Mouse (Mus musculus) stomach, postnatal 0 days (tissue): ENCODE results near the gene Tnfaip8l2. TPM values are rescaled to one million over a fixed set of nuclear protein-coding genes. Genes with fewer than 3 reads are reported as not detected.
"Not testable (repeated sequence)": the region's sequence is repeated elsewhere in the genome, so short reads cannot be mapped to it uniquely, and the experiment has no call there.

ENCODE experiments used
- ATAC-seq: fragments of 200-750 bp; cut with Nextera tagmentation; 2 replicates; pipeline ENCODE4 v1.8.0; 2017; ENCODE audit not compliant: low FRiP score, low TSS enrichment
- DNase-seq: peaks from one replicate; pipeline ENCODE4 v3.0.0-alpha.2; 2016; ENCODE audit warnings: low spot score
- H3K27ac ChIP-seq: fragments of 300-500 bp; sonication (generic); replicated peaks from 2 replicates; pipeline ENCODE4 v1.5.1; 2014; ENCODE audit warnings: mild to moderate bottlenecking, control low read depth
- H3K27me3 ChIP-seq: fragments of 300-500 bp; sonication (generic); 2 replicates; pipeline ENCODE4 v1.6.1; 2014; ENCODE audit warnings: low read length; ENCODE audit not compliant: control insufficient read depth, insufficient read depth
- H3K36me3 ChIP-seq: fragments of 300-500 bp; sonication (generic); 2 replicates; pipeline ENCODE4 v1.6.1; 2014; ENCODE audit warnings: low read length, mixed read lengths; ENCODE audit not compliant: control insufficient read depth, insufficient read depth
- H3K4me1 ChIP-seq: fragments of 300-500 bp; sonication (generic); replicated peaks from 2 replicates; pipeline ENCODE4 v1.6.1; 2014; ENCODE audit warnings: antibody characterized with exemption; ENCODE audit not compliant: control insufficient read depth, insufficient read depth
- H3K4me2 ChIP-seq: fragments of 300-500 bp; sonication (generic); replicated peaks from 2 replicates; pipeline ENCODE4 v1.6.1; 2014; ENCODE audit warnings: low read depth, mild to moderate bottlenecking, control low read depth, moderate library complexity
- H3K4me3 ChIP-seq: fragments of 300-500 bp; sonication (generic); 2 replicates; pipeline ENCODE4 v1.5.1; 2014; ENCODE audit warnings: low read depth, low read length, control low read depth
- H3K9ac ChIP-seq: fragments of 300-500 bp; sonication (generic); 2 replicates; pipeline ENCODE4 v1.6.1; 2014; ENCODE audit warnings: mild to moderate bottlenecking, low read length, control low read depth, mixed read lengths
- H3K9me3 ChIP-seq: fragments of 300-500 bp; sonication (generic); 2 replicates; pipeline ENCODE4 v1.6.1; 2016; ENCODE audit warnings: low read length; ENCODE audit not compliant: control insufficient read depth
- CTCF ChIP-seq: IDR thresholded peaks from 2 replicates; pipeline ENCODE4 v1.5.1; 2016; ENCODE audit warnings: antibody characterized with exemption, low read depth, mild to moderate bottlenecking, moderate library complexity
- EP300 ChIP-seq: optimal IDR thresholded peaks from 2 replicates; pipeline ENCODE3; 2016; ENCODE audit warnings: antibody characterized with exemption
- WGBS: fragments of 180-500 bp; shearing (Covaris S2); extraction: QIAGEN DNeasy Blood & Tissue Kit; methylation state at CpG from one replicate; pipeline ENCODE4 v1.1.7; 2014; 5-methylcytosine and 5-hydroxymethylcytosine counted together
- polyA plus RNA-seq: library from polyadenylated mRNA; unstranded; fragments of >200 nt; fragmentation: Nextera tagmentation; extraction: Ambion mirVana; gene quantifications from 2 replicates; pipeline ENCODE4 v1.2.1, GENCODE M21; 2015

Gene Tnfaip8l2
- polyA plus RNA-seq, 1 experiment from 2014 or later: 5.3 TPM

DNA sequence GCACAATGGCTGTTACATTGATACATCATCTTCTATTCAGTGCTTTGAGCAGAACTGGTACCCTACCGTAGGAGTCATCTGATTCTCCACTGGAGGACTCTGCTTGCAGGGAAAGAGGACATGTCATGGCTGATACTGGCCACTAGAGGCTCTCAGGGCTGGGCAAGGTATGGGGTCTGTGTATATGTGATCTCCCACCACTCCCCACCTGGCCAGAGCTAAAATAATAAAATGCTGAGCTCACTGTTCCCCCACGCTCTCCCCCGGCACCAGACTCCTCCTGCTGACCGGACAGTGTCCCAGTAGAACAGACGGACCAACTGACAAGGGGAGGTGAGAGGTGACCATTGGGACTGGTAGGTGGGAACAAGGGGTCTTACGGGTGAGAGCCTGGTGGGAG lies 17.9 kb downstream of the Tnfaip8l2 start, which contains the start of gene Tmod4:
Gene Tmod4, plus strand, starts transcription at position 231 of the 400 bp plus-strand sequence.
- peak; percentile 40; the same call in 1 of the 2 replicates for ATAC-seq
- TF ChIP-seq EP300: no peak
- peak; percentile 69 for TF ChIP-seq CTCF
- Histone ChIP-seq H3K9ac (peak within 1 kb of the TSS; percentile 23; the same call in 1 of the 2 replicates), H3K4me3 (no peak within 1 kb of the TSS), H3K27me3 (no peaks in the 10 kb centered on the region), H3K9me3 (no peaks in the 10 kb centered on the region), H3K4me2 (no peak within 1 kb of the TSS), H3K36me3 (peaks cover 19% of the 10 kb centered on the region), H3K4me1 (0 out of 2 replicates have a peak, but pooled peaks cover 3% of the 10 kb centered on the region), H3K27ac (peak within 1 kb of the TSS; percentile 9)
- 53% methylated on average over 6 of the region's 6 CpGs for WGBS
- DNase-seq: peak; percentile 30

DNA sequence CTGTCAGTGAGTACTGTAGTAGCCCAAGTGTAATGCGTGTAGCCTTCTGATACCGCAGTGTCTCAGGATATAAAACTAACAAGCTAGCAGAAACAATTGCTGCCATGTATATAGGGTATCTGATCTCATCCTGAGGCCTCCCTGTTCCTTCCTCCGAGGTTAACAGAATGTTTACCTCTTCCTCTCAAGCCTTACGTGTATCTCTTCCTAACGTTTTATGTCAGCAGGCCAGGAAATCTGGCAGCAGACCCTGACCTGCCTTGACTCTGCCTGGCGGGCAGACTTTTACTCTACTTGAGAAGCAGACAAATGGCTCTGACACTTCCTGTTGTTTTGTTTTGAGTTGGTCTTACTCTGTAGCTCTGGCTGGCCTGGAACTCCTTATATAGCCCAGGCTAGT lies 20.6 kb downstream of the Tnfaip8l2 start:
- 0 out of 2 replicates have a peak, but pooled peaks cover 3% of the 10 kb centered on the region for H3K4me1 ChIP-seq
- no peaks in the 10 kb centered on the region for H3K9me3 ChIP-seq
- 64% methylated on average over 6 of the region's 6 CpGs for WGBS
- H3K27ac ChIP-seq: 0 out of 2 replicates have a peak overlapping the region, but pooled peaks have one; percentile 24
- H3K36me3 ChIP-seq: peaks cover 24% of the 10 kb centered on the region
- TF ChIP-seq EP300 (no peak), CTCF (no peak)
- H3K4me2 ChIP-seq: no peak overlapping the region
- H3K4me3 ChIP-seq: no peak overlapping the region
- DNase-seq: no peak
- no peak for ATAC-seq
- H3K27me3 ChIP-seq: no peaks in the 10 kb centered on the region
- H3K9ac ChIP-seq: no peak overlapping the region

DNA sequence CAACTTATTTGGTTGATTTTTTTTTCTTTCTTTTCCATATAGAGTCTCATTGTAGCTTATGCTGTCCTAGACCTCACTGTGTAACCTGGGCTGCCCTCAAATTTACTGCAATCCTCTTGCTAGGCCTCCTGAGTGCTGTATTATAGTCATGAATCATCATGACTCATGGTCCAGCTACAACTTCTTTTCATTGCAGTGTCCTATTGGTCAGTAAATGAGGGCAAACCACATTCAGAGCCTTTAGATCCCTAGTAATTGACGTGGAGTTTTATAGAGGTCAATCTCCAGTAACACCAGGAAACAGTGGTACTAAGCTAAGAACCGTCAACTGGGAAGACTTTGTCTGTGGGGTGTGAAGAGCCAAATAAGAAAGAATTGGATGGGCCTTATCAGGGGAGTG lies 24.4 kb downstream of the Tnfaip8l2 start:
- peaks cover 27% of the 10 kb centered on the region for H3K36me3 ChIP-seq
- H3K4me3 ChIP-seq: no peak overlapping the region
- H3K4me1 ChIP-seq: no peaks in the 10 kb centered on the region
- no peaks in the 10 kb centered on the region for H3K9me3 ChIP-seq
- H3K4me2 ChIP-seq: no peak overlapping the region
- TF ChIP-seq EP300 (no peak), CTCF (no peak)
- 89% methylated on average over 2 of the region's 2 CpGs for WGBS
- ATAC-seq (no peak), DNase-seq (no peak)
- H3K27ac ChIP-seq: no peak overlapping the region
- H3K9ac ChIP-seq: no peak overlapping the region
- H3K27me3 ChIP-seq: no peaks in the 10 kb centered on the region

GRCm38 (mm10) chr3:95112760-95113159 lies 29.4 kb downstream of the Tnfaip8l2 start:
- TF ChIP-seq EP300 (no peak), CTCF (no peak)
- 91% methylated on average over 1 of the region's 1 CpGs for WGBS
- H3K27ac ChIP-seq: no peak overlapping the region
- H3K9me3 ChIP-seq: no peaks in the 10 kb centered on the region
- no peak for ATAC-seq
- H3K4me3 ChIP-seq: no peak overlapping the region
- H3K4me2 ChIP-seq: no peak overlapping the region
- H3K36me3 ChIP-seq: peaks cover 6% of the 10 kb centered on the region
- H3K9ac ChIP-seq: no peak overlapping the region
- no peaks in the 10 kb centered on the region for H3K4me1 ChIP-seq
- no peak for DNase-seq
- H3K27me3 ChIP-seq: no peaks in the 10 kb centered on the region

DNA sequence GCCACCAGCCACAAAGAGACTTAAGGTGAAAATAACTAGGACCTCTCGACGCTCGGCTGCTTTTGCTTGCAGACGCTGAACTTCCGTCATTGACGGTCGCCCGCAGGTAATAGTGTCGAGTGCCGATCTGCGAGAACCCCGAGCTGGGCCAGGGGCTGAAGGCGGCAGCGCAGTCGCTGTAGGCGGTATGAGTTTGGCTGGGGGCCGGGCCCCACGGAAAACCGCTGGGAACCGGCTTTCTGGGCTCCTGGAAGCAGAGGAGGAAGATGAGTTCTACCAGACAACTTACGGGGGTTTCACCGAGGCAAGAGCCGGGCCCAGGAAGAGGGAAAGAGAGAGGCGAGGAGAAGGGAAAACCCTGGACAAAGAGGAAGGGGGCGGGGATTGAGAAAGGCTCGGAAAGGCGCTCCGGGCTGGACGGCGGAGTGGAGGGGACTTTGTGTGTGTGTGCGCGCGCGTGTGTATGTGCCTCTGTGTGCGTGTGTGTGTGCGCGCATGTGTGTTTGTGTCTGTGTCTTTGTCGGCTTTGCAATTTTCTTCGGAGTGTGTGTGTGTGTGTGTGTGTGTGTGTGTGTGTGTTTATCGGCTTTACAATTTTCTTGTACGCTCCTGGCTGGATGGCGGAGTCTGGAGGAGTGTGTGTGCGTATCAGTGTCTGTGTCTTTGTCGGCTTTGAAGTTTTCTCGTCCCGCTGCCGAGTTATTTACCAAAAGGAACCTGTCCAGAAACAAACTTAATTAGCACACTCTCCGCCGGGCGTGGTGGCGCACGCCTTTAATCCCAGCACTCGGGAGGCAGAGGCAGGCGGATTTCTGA lies 31.0 kb downstream of the Tnfaip8l2 start, which contains the start of gene Vps72:
Gene Vps72, plus strand, starts transcription at position 112 of the 816 bp plus-strand sequence.
- peak within 1 kb of the TSS; percentile 43 for H3K4me2 ChIP-seq

DNA sequence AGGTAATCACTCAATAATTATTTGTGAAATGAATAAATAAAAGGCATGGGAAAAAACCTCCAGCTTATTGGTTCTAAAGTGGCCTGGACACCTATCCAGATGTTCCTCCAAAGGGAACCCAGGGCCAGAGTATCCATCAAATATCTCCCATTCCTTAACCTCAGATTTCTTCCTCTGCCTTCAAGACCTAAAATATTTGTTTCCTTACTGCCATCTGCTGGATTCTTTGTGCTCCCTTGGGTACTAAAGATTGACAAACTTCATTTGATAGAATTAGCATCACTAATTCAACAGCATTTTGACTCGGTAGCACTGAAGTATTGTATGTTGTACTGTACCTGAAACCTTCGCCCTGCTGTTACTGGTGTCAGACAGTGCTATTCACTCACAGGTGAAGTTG lies 34.3 kb downstream of the Tnfaip8l2 start:
- H3K4me3 ChIP-seq: no peak overlapping the region
- H3K27me3 ChIP-seq: no peaks in the 10 kb centered on the region
- H3K36me3 ChIP-seq: no peaks in the 10 kb centered on the region
- H3K9me3 ChIP-seq: no peaks in the 10 kb centered on the region
- H3K4me1 ChIP-seq: 0 out of 2 replicates have a peak, but pooled peaks cover 4% of the 10 kb centered on the region
- no peak for ATAC-seq
- DNase-seq: no peak
- no peak overlapping the region for H3K9ac ChIP-seq
- 63% methylated on average over 2 of the region's 2 CpGs for WGBS
- TF ChIP-seq EP300 (no peak), CTCF (peak; percentile 68)
- H3K4me2 ChIP-seq: no peak overlapping the region
- H3K27ac ChIP-seq: no peak overlapping the region

More for the DNA sequence above, 31.0 kb downstream of the Tnfaip8l2 start, which contains the start of gene Vps72:
- Histone ChIP-seq H3K4me3 (peak within 1 kb of the TSS; percentile 59), H3K9me3 (no peaks in the 10 kb centered on the region), H3K9ac (peak within 1 kb of the TSS; percentile 83), H3K36me3 (peaks cover 5% of the 10 kb centered on the region), H3K27me3 (no peaks in the 10 kb centered on the region), H3K27ac (peak within 1 kb of the TSS; percentile 96), H3K4me1 (no peaks in the 10 kb centered on the region)
- ATAC-seq (peak; percentile 75), DNase-seq (peak; percentile 92)
- TF ChIP-seq CTCF (no peak), EP300 (peak; percentile 39)
- WGBS: under 1% methylated on average over 54 of the region's 54 CpGs

- DNase-seq, H3K4me1 ChIP-seq, H3K9me3 ChIP-seq, H3K36me3 ChIP-seq, ATAC-seq, H3K27me3 ChIP-seq, H3K9ac ChIP-seq: not testable (repeated sequence)
- Histone ChIP-seq H3K4me3 (peak overlapping the region; percentile 94), H3K4me2 (peak overlapping the region; percentile 64), H3K27ac (peak overlapping the region; percentile 58; the same call in 1 of the 2 replicates)
These were observed 34.9 kb downstream of the Tnfaip8l2 start for GRCm38 (mm10) chr3:95107308-95107707.
